Mouse (Mus musculus): ENCODE results near the gene Stoml3. TPM values are rescaled to one million over a fixed set of nuclear protein-coding genes. Genes with fewer than 3 reads are reported as not detected.

Gene Stoml3
- polyA plus RNA-seq, 1 experiment from 2014 or later: 1.4 TPM

- Histone ChIP-seq H3K4me3 (ENCODE audit: low read depth, low read length) (no peak overlapping the region), H3K36me3 (ENCODE audit: control insufficient read depth, insufficient read depth, low read length) (peaks cover 93% of the 10 kb centered on the region), H3K4me1 (ENCODE audit: control insufficient read depth, insufficient read depth, low read length) (no peaks in the 10 kb centered on the region), H3K9ac (ENCODE audit: low read depth, low read length) (no peak overlapping the region), H3K27me3 (replicated peaks; ENCODE audit: control insufficient read depth, insufficient read depth, low read length) (no peaks in the 10 kb centered on the region), H3K27ac (replicated peaks; ENCODE audit: low read depth, low read length) (no peak overlapping the region), H3K4me2 (ENCODE audit: low read depth, low read length) (no peak overlapping the region), H3K9me3 (ENCODE audit: control insufficient read depth, low read length) (no peaks in the 10 kb centered on the region)
- 79% methylated on average over 7 of the region's 7 CpGs for WGBS
- ATAC-seq (ENCODE audit: low read depth): no peak
- DNase-seq (ENCODE audit: low spot score): no peak
Observed at GRCm38 (mm10) chr3:53454984-53455383, 33.5 kb upstream of the Stoml3 start.

DNA sequence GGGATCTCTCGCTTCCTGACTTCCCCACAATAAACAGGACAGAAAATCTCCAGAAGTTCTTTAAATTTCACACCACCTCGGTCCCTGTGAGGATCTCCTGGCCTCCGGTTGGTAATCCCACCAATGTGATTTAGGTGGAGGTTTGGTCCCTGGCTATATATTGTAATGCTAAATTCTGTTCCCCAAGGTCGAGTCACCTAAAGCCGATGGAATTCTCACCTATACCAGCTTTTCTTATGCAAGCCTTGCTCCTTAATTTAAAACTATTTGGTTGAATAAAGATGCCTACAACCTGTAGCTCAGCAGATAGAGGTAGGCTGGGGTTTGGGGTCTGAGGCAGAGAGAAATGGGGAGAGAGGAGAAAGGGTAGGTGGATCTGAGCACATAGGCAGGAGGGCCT lies 30.7 kb upstream of the Stoml3 start:
- Histone ChIP-seq H3K36me3 (ENCODE audit: control insufficient read depth, insufficient read depth, low read length) (peaks cover 71% of the 10 kb centered on the region), H3K4me3 (ENCODE audit: low read depth, low read length) (no peak overlapping the region), H3K9me3 (ENCODE audit: control insufficient read depth, low read length) (no peaks in the 10 kb centered on the region), H3K9ac (ENCODE audit: low read depth, low read length) (no peak overlapping the region), H3K27ac (replicated peaks; ENCODE audit: low read depth, low read length) (no peak overlapping the region), H3K4me2 (ENCODE audit: low read depth, low read length) (no peak overlapping the region), H3K4me1 (ENCODE audit: control insufficient read depth, insufficient read depth, low read length) (no peaks in the 10 kb centered on the region; the same call in 1 of the 2 replicates), H3K27me3 (replicated peaks; ENCODE audit: control insufficient read depth, insufficient read depth, low read length) (no peaks in the 10 kb centered on the region)
- no peak for DNase-seq (ENCODE audit: low spot score)
- no peak for ATAC-seq (ENCODE audit: low read depth)
- 78% methylated on average over 5 of the region's 5 CpGs for WGBS

GRCm38 (mm10) chr3:53460106-53460505 lies 28.3 kb upstream of the Stoml3 start:
- Histone ChIP-seq H3K4me1 (ENCODE audit: control insufficient read depth, insufficient read depth, low read length) (peaks cover 3% of the 10 kb centered on the region; the same call in 1 of the 2 replicates), H3K36me3 (ENCODE audit: control insufficient read depth, insufficient read depth, low read length) (peaks cover 47% of the 10 kb centered on the region), H3K4me2 (ENCODE audit: low read depth, low read length) (no peak overlapping the region), H3K4me3 (ENCODE audit: low read depth, low read length) (no peak overlapping the region), H3K9me3 (ENCODE audit: control insufficient read depth, low read length) (no peaks in the 10 kb centered on the region), H3K9ac (ENCODE audit: low read depth, low read length) (no peak overlapping the region), H3K27me3 (replicated peaks; ENCODE audit: control insufficient read depth, insufficient read depth, low read length) (no peaks in the 10 kb centered on the region), H3K27ac (replicated peaks; ENCODE audit: low read depth, low read length) (no peak overlapping the region)
- DNase-seq (ENCODE audit: low spot score): no peak
- WGBS: 85% methylated on average over 9 of the region's 9 CpGs
- ATAC-seq (ENCODE audit: low read depth): no peak

GRCm38 (mm10) chr3:53462701-53463045 lies 25.8 kb upstream of the Stoml3 start:
- Histone ChIP-seq H3K4me3 (ENCODE audit: low read depth, low read length) (peak overlapping the region; percentile 86), H3K27me3 (replicated peaks; ENCODE audit: control insufficient read depth, insufficient read depth, low read length) (no peaks in the 10 kb centered on the region), H3K36me3 (ENCODE audit: control insufficient read depth, insufficient read depth, low read length) (peaks cover 23% of the 10 kb centered on the region), H3K9me3 (ENCODE audit: control insufficient read depth, low read length) (no peaks in the 10 kb centered on the region), H3K4me2 (ENCODE audit: low read depth, low read length) (peak overlapping the region; percentile 80), H3K9ac (ENCODE audit: low read depth, low read length) (peak overlapping the region; percentile 95), H3K4me1 (ENCODE audit: control insufficient read depth, insufficient read depth, low read length) (peaks cover 18% of the 10 kb centered on the region), H3K27ac (replicated peaks; ENCODE audit: low read depth, low read length) (peak overlapping the region; percentile 79)
- no peak for ATAC-seq (ENCODE audit: low read depth)
- no peak for DNase-seq (ENCODE audit: low spot score)
- WGBS: 5% methylated on average over 9 of the region's 9 CpGs

DNA sequence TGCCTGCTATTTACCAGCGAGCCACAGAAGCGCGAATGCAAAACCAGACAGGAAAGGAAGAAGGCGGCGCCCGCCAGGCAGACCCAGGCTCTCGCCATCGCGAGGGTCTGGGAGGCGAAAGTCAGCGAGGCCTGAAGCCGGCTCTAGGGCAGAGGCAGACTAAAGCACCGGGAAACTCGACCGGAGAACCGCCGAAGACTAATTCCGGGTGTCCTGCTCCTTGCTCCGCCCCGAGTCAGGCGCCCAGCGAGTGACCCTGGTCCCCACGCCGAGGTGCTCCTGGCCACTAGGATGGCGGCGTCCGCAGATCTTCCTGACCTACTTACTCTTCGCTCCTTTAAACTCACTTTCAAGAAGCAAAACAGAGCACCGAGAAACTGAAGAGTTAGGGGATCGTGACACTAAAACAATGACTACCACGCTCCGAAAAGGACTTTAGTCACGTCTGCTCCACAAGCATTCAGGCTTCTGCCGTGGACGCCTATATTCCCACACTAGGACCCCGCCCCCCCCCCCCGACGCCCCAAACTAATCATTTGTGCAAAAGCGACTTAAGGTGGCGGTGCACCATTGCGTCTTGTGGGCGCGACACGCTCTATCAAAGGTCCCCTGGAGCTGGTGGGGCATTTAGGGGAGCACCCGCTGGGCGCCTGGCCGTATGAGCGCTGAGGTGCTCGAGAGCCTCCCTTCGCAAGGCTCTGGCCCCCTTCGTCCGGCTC lies 25.2 kb upstream of the Stoml3 start, which contains the start of the genes Nhlrc3 and Proser1:
Gene Nhlrc3 (minus strand): TSS at position 287 of the 719 bp plus-strand sequence.
Gene Proser1 (plus strand): TSS at position 621 of the 719 bp plus-strand sequence.
- H3K36me3 ChIP-seq (ENCODE audit: control insufficient read depth, insufficient read depth, low read length): peaks cover 18% of the 10 kb centered on the region
- H3K4me1 ChIP-seq (ENCODE audit: control insufficient read depth, insufficient read depth, low read length): peaks cover 18% of the 10 kb centered on the region
- H3K27ac ChIP-seq (replicated peaks; ENCODE audit: low read depth, low read length): peak within 1 kb of the TSS; percentile 89
- H3K9me3 ChIP-seq (ENCODE audit: control insufficient read depth, low read length): no peaks in the 10 kb centered on the region
- H3K4me3 ChIP-seq (ENCODE audit: low read depth, low read length): peak within 1 kb of the TSS; percentile 86
- peak; percentile 99 for DNase-seq (ENCODE audit: low spot score)
- peak within 1 kb of the TSS; percentile 95 for H3K9ac ChIP-seq (ENCODE audit: low read depth, low read length)
- ATAC-seq (ENCODE audit: low read depth): peak; percentile 98
- under 1% methylated on average over 40 of the region's 52 CpGs for WGBS
- H3K4me2 ChIP-seq (ENCODE audit: low read depth, low read length): peak within 1 kb of the TSS; percentile 80
- H3K27me3 ChIP-seq (replicated peaks; ENCODE audit: control insufficient read depth, insufficient read depth, low read length): no peaks in the 10 kb centered on the region

DNA sequence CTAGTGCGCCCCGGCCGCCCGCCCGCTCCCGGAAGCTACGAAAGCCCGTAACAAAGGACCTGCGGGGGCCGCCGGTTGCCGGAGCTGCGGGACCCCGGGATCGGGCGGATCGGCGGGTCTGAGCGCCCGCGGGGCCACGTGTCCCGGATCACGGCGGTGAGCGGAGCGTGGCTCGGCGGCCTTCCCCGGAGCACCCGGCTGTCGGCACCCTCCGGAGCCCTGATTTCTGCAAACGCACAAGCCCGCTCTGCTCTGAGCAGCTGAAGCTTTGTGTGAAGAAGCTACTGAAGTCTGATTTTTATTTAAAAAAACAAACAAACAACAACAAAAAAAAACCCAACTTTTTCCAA lies 24.7 kb upstream of the Stoml3 start:
- H3K4me3 ChIP-seq (ENCODE audit: low read depth, low read length): peak overlapping the region; percentile 86
- peak overlapping the region; percentile 95 for H3K9ac ChIP-seq (ENCODE audit: low read depth, low read length)
- peaks cover 12% of the 10 kb centered on the region for H3K36me3 ChIP-seq (ENCODE audit: control insufficient read depth, insufficient read depth, low read length)
- peaks cover 18% of the 10 kb centered on the region for H3K4me1 ChIP-seq (ENCODE audit: control insufficient read depth, insufficient read depth, low read length)
- H3K27me3 ChIP-seq (replicated peaks; ENCODE audit: control insufficient read depth, insufficient read depth, low read length): no peaks in the 10 kb centered on the region
- DNase-seq (ENCODE audit: low spot score) (no peak), ATAC-seq (ENCODE audit: low read depth) (peak; percentile 53)
- WGBS: under 1% methylated on average over 35 of the region's 35 CpGs
- H3K4me2 ChIP-seq (ENCODE audit: low read depth, low read length): peak overlapping the region; percentile 80
- H3K9me3 ChIP-seq (ENCODE audit: control insufficient read depth, low read length): no peaks in the 10 kb centered on the region
- peak overlapping the region; percentile 89 for H3K27ac ChIP-seq (replicated peaks; ENCODE audit: low read depth, low read length)

- Histone ChIP-seq H3K4me1 (ENCODE audit: control insufficient read depth, insufficient read depth, low read length) (peaks cover 18% of the 10 kb centered on the region), H3K9ac (ENCODE audit: low read depth, low read length) (peak overlapping the region; percentile 95), H3K27me3 (replicated peaks; ENCODE audit: control insufficient read depth, insufficient read depth, low read length) (no peaks in the 10 kb centered on the region), H3K4me3 (ENCODE audit: low read depth, low read length) (peak overlapping the region; percentile 86), H3K4me2 (ENCODE audit: low read depth, low read length) (peak overlapping the region; percentile 80), H3K9me3 (ENCODE audit: control insufficient read depth, low read length) (no peaks in the 10 kb centered on the region), H3K27ac (replicated peaks; ENCODE audit: low read depth, low read length) (peak overlapping the region; percentile 89), H3K36me3 (ENCODE audit: control insufficient read depth, insufficient read depth, low read length) (peaks cover 13% of the 10 kb centered on the region; the same call in 1 of the 2 replicates)
- under 1% methylated on average over 20 of the region's 20 CpGs for WGBS
- no peak for DNase-seq (ENCODE audit: low spot score)
- ATAC-seq (ENCODE audit: low read depth): no peak
Observed at GRCm38 (mm10) chr3:53464146-53464698, 24.2 kb upstream of the Stoml3 start.

DNA sequence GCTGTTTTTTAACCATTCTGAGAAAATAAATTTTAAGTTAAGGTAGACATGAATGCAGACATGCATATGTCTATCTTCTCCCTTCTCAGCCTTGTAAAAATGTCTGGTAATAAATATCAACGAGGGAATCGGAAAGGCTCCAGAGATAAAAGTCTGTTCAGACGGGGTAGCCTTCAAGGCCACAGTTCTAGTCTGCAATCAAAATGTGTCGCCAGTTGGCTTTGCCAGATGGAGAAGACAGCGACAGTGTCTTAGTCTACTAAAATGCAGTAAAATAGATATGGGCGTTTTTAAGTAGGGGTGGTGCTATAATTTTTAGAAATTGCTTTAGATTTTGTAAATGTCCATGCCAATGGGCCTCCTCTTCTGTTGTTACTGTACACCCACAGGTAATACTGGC lies 23.1 kb upstream of the Stoml3 start:
- Histone ChIP-seq H3K9me3 (ENCODE audit: control insufficient read depth, low read length) (no peaks in the 10 kb centered on the region), H3K4me3 (ENCODE audit: low read depth, low read length) (peak overlapping the region; percentile 86), H3K4me2 (ENCODE audit: low read depth, low read length) (peak overlapping the region; percentile 80), H3K27me3 (replicated peaks; ENCODE audit: control insufficient read depth, insufficient read depth, low read length) (no peaks in the 10 kb centered on the region), H3K9ac (ENCODE audit: low read depth, low read length) (peak overlapping the region; percentile 53), H3K27ac (replicated peaks; ENCODE audit: low read depth, low read length) (no peak overlapping the region), H3K36me3 (ENCODE audit: control insufficient read depth, insufficient read depth, low read length) (peaks cover 14% of the 10 kb centered on the region; the same call in 1 of the 2 replicates), H3K4me1 (ENCODE audit: control insufficient read depth, insufficient read depth, low read length) (peaks cover 18% of the 10 kb centered on the region)
- WGBS: 49% methylated on average over 6 of the region's 6 CpGs
- no peak for ATAC-seq (ENCODE audit: low read depth)
- DNase-seq (ENCODE audit: low spot score): no peak

Measured in embryonic facial prominence, embryonic 14.5 days (tissue).